Mouse (Mus musculus): Measurements from ENCODE around the gene Egfl7.

DNA sequence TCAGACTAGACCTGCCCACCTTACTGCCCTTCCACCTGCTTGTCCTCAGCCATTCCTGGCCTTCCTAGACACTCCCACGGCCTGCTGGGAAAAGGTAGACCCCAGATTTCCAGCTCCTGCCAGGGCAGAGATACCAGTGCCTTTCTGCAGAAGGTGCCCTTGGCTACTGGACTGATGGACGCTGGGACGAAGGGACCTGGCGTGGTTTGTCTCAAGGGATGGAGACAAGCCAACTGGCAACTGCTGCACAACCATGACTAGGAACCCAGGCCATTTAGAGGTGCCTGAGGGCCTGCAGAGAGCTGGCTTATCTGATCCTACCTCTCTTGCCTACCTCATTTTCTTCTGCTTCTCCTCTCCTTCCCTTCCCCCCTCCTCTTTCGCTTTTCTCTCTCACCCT, 35.1 kb downstream of the Egfl7 start:
- TF ChIP-seq CTCF (IDR thresholded peaks at IDR 0.05; ENCODE audit: borderline replicate concordance, insufficient read depth, low read length) (no peak), POLR2A (IDR thresholded peaks at IDR 0.05; ENCODE audit: low read depth, low read length) (no peak)
